Mouse (Mus musculus) embryo, embryonic 11.5 days (tissue): ENCODE data around the gene Lypla2.
A peak's percentile ranks its signal among the peaks of the same experiment; 100 is the strongest.

ENCODE experiments used
- DNase-seq: peaks from one replicate; pipeline ENCODE4 v3.0.0-alpha.2; 2012; ENCODE audit warnings: low read depth, low spot score

The Lypla2 gene

GRCm38 (mm10) chr4:135972911-135973811, 735 bp upstream of the Lypla2 start:
- DNase-seq, result no peak

DNA sequence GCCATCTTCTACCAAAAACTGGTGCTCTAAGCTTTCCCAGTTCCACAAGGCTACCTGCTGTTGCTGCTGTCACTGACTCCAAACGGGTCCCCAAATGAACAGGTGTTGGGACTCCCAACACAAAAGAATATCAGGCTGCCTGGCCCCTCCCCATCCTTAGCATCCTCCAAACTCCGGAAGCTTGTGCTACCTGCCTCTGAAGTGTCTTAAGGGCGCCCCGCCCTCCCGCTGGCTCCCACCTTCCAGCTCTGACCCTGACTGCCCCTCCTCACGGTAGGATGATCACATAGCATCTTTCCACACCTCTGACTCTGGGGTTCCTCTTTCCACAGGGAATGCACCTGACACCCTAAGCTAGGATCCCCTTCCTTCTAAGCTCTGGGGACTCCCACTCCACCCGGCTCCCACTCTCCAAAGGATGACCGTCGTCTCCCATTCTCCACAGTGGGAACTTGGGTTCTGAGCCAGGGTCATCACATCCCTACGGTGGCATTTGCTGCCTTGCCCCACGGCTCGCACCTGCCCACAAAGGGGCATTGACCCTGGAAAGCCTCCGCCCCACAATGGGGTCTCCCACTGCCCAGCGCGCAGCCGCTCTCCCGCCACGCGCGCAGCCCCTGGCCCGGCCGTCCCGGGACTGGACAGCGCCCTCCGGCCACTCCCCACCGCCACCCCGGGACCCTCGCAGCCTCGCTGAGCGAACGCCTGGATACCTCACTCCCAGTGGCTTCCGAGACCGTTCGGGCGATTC, 446 bp downstream of the Lypla2 start:
- no peak for DNase-seq

DNA sequence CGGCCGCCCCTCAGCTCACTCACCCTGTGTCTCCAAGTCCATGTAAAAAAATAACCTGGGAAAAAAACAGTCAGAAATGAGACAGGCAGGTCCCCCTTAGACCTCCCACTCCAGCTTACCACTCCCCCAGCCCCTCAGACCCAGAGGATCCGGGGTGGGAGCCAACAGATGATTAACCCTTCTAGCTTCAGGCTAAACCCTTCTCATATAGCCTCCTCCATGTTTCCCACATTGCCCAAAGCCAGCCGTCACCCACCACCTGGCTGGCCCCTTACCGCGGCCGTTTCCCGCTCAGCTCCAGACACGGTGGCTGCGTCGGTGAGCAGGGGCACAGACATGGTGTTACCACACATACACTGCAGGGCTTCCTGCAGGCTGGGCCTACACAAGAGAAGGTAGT, 1.8 kb downstream of the Lypla2 start:
- no peak for DNase-seq

GRCm38 (mm10) chr4:135969070-135969750, 3.2 kb downstream of the Lypla2 start:
- no peak for DNase-seq

DNA sequence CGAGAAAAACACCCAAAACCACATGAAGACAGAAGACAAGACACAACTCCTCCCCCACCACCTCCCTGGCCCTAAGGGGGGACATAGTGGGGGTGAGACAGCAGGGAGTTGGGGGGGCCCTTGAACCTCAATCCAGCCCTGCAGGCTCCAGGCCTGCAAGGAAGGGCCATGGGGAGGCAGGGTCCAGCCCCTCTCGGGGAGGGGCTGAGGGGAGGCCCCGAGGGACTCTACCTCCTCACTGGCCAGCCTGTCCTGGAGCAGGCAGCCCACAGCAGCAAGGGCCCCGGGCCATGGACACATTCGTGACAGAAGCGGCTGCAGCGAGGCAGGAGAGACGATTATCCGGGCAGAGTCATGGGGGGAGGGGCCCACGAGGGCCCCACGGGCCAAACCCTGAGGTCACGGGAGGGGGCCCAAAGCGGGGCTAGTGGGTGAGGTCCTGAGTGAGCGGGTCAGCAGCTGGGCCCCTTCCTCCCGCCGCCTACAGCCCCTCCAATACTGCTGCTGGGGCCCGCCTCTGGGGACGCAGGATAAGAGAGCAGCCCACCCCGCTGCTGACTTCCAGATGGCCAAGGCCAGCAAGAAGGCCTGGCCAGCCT, 4.1 kb downstream of the Lypla2 start:
- no peak for DNase-seq

- DNase-seq, result no peak
Measured at GRCm38 (mm10) chr4:135967086-135967760, 5.2 kb downstream of the Lypla2 start.

DNA sequence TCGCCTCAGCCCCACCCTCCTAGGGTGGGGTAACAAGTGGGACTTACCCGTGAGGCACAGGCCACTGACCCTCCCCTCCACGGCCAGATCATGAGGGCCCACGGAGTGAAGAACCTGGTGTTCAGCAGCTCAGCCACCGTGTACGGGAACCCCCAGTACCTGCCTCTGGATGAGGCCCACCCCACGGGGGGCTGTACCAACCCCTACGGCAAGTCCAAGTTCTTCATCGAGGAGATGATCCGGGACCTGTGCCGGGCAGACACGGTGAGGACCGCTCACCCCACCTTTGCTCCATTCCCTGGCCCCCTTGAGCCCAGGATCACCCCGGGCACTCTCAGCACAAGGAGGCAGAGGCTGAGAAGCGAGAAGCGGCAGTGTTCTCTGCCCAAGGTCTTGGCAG, 6.1 kb downstream of the Lypla2 start:
- no peak for DNase-seq

DNA sequence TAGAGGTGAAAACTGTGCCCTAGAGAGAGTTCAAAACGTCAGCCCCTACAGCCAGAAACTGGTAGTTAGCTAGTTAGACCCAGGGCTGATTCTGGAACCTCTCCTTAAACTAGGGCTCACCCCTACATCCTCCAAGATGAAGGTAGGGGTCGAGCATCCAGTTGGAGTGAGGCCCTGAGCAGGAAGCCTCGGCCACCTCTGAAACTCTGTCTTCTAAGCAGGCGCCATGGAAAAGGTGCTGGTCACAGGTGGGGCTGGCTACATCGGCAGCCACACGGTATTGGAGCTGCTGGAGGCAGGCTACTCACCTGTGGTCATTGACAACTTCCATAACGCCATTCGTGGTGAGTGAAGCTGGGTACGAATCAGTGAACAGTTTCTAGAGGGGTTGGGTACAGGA, 7.3 kb downstream of the Lypla2 start:
- DNase-seq, result no peak

DNA sequence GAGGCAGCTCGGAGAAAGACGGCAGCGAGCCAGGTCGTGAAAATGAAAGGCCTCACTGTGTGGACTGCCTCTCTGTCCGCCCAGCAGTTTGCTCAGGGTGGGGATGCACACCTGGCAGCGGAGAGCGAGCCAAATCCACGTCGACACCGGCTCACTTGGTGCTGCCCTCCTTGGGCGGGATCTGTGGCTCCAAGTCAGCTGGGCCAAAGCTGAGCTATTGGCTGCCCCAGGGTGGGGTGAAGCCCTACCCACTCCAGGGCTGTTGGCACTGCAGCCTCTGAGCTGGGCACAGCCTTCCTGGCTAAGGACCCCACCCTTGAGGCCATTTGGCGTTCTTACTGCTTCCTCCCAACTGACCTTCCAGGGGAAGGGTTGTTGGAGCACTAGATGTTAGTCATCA, 8.0 kb downstream of the Lypla2 start:
- DNase-seq, result no peak

DNA sequence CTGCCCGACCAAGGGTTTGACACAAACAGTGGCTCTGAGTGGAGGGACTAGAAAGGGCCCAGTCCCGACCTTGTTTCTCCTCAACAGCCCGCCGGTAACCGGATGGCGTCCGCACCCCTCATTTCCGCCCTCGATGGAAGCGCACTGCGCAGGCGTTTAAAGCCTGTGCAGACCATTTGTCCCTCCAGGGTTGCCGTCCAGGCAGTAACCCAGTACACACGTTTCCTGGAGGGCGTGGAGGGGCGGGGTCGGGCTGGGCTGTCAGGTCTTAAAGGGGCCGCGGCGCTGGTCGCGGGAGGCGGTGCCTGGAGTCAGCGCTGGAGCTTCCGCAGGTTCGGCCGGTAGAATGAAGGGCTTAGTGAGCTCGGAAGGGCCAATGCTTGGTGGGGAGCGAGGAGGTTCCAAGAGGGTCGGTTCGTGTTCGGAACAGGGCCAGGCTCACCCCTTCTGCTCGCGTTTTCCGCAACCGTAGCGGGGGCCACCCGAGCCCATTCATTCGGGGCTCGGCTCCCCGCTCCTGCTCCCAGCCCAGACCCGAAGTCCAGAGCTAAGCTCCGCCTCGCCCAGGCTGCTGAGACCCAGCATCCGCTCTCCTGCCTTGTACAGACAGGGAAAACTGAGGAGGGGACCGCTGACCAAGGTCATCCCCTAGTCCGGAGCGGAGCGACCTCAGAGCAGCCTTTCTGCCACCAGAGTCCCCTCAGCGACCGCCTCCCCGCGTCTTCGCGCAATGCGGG, 8.8 kb downstream of the Lypla2 start, which contains the start of gene Gale:
Gale (plus strand) TSS at position 271 of the 737 bp plus-strand sequence.
- DNase-seq, result peak; percentile 98

DNA sequence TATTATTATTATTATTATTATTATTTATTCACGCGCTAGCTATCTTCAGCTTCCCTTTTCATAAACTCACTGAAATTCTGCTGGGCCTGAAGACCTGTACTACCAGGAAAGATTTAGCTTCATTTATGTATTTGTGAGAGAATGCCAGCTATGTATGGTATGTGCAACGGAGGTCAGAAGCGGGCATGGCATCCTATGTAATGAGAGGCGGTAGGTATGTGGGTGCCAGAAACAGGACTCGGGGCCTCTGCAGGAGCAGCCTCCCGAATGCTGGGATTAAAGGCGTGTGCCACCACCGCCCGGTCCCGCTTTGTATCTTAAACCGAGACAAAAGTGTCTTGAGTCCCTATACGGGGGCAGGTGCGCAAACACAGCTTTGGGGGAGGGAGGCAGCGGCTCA, 9.5 kb downstream of the Lypla2 start:
- DNase-seq, result no peak

GRCm38 (mm10) chr4:135962198-135962597, 10.2 kb downstream of the Lypla2 start:
- DNase-seq, result no peak

GRCm38 (mm10) chr4:135961709-135962108, 10.7 kb downstream of the Lypla2 start:
- DNase-seq, result no peak

DNA sequence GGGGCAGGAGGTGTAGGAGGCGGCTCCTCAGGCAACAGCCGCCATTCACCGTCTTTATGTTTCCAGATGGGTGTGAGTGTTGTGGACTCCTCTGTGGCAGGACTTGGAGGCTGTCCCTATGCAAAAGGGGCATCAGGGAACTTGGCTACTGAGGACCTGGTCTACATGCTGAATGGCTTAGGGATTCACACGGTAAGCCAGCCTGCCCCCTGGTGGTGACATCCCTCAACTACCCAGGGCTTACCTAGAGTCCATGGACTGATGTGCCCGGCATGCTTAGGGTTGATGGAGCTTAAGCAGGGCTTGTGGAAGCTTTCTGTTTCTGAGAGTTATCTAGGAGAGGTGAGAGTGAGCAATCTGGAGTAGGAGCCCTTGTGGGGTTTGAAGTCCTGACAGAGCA, 11.7 kb downstream of the Lypla2 start:
- DNase-seq, result peak; percentile 71

DNA sequence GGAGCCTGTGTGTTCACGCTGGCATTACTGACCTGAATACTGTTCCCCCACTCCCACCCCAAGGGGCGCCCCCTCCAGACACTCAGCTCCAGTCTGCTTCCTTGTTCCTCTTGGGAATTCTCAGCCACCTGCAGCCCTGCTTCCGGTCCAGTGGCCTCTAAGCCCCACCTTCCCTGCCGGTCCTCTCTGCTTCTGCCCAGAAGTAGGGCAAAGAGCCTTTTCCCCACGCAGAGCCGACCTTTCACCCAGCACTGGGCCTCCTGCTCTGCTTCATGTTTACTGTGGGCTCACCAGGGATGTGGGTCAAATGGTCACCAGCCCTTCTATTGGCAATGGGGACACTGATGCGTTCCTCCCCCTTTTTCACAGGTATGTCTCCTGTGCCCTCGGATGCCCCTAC, 14.1 kb downstream of the Lypla2 start:
- no peak for DNase-seq

GRCm38 (mm10) chr4:135955886-135956285, 16.5 kb downstream of the Lypla2 start:
- no peak for DNase-seq

DNA sequence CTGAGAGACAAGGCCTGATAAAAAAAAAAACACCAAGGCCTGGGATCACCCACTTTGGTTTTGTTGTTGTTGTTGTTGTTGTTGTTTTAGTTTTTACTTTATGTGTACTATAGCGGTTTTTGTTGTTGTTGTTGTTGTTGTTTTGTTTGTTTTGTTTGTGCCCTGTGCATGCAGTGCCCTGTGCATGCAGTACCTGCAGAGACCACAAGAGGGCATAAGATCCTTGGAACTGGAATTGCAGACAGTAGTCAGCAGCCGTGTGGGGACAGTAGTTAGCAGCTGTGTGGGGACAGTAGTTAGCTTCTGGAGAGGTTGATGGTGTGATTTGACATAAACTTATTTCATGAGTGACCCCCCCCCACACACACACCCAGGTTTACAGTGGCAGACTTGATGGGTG, 18.2 kb downstream of the Lypla2 start:
- peak; percentile 54 for DNase-seq

- DNase-seq, result no peak
Measured at GRCm38 (mm10) chr4:135953179-135953578, 19.2 kb downstream of the Lypla2 start.

DNA sequence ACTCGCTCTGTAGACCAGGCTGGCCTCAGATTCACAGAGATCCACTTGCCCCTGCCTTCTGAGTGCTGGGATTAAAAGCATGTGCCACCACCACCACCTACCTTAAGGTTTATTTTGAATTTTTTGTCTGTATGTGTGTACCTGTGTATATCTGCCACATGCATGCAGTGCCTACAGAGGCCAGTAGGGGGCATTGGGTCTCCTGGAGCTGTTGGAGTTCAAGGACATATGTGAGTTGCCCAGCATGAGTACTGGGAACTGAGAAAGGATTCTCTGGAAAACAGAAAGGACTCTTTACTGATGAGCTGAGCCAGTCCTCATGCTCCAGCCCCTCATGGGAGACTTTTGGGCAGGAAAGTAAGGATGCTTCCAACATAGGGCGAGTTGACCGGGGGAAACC, 20.9 kb downstream of the Lypla2 start:
- no peak for DNase-seq

DNA sequence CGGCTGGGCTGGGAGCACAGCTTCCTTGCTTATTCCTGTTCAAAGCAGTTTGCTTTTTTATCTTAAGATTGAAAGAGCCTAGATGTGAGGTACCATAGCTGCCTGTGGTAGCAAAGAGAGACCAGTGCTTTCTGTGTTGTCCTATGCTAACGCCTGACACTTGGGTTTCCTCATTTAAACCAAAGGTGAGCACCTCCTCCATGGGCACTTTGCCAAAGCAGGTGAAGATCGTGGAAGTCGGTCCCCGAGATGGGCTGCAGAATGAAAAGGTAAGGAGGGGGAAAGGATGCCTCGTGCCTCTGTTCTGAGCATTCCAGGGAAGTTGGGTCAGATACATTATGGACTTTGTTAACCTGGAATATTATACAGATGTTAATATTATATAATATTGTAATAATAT, 22.1 kb downstream of the Lypla2 start:
- DNase-seq, result no peak

- DNase-seq, result no peak
Measured at GRCm38 (mm10) chr4:135949911-135950310, 22.5 kb downstream of the Lypla2 start.
